Mouse (Mus musculus) testis, postnatal 14 days (tissue): ENCODE results near the gene Fam160b1.
A peak's percentile ranks its signal among the peaks of the same experiment; 100 is the strongest.

Source experiments
- DNase-seq: peaks from one replicate; pipeline ENCODE4 v3.0.0; 2021; ENCODE audit warnings: low spot score

Gene Fam160b1

DNA sequence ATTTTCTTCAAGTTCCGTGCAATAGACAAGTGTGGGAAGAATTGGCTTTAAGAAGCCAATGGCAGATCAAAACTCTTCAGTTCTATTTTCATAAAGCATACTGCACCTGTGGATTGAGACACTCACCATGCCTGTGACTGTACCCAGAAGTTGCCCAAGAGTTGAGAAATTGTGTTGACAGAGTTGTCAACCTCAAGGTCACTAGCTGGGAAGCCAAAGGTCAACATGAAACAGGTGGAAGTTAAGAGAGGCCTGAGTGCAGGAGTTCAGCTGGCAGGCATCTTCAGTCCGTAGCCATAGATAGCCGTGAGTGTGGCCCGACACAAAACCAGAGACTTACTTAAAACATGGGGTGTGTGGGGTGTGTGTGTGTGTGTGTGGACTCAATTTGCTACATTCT is 6.7 kb downstream of the Fam160b1 start:
- DNase-seq = no peak

DNA sequence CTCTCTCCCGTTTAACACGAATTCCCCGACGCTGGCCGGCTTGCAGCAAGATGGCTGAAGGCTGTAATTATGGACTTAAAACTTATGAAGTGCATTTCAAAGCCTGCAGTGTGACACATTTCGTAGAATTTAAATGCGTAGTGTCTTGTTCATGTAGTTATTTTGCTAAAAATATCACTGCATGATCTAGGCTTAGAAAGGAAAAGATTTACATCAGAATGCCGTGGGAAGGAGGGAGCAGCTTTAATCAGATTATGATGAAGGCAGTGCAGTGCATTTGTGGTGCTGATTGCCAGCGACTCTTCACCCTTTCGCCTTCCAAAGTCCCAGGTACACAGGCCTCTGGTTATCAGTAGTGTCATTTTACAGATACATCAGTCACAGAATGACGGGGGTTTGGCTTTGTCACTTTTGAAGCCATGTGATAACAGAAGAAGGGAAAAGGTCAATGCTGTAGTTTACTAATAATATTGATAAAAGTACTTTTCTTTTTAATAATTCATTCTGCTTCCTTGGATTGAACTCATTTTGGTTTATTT is 7.4 kb downstream of the Fam160b1 start:
- DNase-seq = no peak

DNA sequence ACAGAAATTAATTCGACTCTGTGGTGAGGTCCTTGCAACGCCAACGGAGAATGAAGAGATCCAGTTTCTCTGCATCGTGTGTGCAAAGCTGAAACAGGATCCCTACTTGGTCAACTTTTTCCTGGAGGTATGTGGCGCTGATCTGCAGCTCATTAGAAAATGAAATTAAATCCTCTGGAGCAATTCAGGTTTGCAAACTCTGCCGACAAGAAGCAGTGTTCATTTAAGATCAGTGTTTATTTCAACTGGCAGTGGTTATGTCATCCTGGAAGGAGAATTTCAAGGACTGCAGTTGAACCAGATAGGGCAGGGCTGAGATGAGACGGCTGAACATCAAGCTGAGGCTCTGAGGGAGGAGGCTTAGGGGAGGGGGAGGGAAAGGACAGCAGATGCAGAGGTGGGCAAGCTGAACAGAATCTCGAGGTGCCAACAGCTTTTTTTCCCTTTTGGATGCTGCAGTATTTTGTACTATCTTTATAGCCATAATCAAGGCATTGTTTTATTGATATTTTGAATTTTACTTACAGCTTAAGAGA is 12.9 kb downstream of the Fam160b1 start:
- no peak for DNase-seq

DNA sequence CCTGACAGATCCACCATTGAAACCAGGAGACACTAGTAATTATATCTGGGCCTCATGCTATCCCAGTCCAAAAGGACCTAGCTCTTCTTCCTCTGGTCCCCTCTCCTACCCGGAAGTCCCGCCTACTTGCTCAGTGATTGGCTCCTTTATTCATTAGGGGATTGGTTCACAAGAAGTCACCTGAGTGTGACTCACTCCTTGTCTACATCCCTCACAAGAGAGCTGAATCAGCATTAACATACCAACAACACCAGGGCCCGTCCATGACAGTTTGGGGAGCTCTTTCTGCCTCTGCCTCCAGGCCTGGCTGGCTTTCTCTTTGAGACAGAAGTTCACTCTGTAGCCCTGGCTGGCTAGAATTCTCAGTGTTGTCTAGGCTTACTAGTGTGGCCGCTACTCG is 14.7 kb downstream of the Fam160b1 start:
- no peak for DNase-seq

DNA sequence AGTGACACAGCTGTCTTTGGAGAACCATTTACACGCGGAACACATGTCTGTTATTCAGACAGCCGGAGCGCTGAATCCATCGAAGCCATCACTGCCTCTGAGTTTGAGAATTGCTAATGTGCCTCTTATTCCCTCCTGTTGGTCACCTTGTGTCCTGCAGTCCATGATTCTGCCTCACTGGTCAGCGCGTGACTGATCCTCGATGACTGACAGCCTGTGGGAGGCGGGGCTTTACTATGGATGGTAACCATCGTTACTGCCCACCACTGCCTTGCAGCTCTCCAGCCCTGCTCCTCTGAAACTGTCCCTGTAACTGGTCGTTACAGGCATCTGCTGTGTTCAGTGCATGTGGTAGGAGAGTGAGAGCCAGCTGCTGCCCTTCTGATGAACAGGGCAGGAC is 15.3 kb downstream of the Fam160b1 start:
- no peak for DNase-seq

DNA sequence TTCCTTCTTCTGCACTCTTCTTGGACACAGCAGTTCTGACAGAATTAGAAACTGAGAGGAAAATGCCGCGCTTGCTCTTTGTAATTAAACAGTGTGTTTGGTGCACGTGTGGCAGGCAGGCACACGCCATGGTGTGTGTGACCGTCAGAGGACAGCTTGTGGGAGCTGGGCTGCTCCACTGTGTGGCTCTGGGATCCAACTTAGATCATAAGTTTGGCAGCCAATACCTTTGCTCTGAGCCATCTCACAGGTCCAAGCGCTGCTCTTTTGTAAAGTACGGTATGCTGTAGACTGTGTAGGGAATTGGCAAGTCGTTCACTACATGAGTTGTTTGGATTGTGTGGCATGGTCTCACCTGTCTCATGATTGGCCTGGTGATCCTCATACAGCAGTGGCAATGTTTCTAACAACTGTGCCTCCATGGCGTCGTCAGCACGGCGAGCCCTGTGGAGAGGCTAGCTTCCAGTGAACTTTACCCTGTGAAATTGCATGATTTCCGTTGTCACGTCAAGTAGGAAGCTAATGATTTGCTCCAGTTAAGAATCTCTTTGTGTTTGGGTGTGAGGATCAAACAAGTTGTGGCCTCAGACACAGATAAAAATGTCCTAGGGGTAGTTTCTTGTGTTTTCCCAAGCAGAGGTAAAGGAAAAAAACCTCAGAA is 16.7 kb downstream of the Fam160b1 start:
- DNase-seq = no peak

DNA sequence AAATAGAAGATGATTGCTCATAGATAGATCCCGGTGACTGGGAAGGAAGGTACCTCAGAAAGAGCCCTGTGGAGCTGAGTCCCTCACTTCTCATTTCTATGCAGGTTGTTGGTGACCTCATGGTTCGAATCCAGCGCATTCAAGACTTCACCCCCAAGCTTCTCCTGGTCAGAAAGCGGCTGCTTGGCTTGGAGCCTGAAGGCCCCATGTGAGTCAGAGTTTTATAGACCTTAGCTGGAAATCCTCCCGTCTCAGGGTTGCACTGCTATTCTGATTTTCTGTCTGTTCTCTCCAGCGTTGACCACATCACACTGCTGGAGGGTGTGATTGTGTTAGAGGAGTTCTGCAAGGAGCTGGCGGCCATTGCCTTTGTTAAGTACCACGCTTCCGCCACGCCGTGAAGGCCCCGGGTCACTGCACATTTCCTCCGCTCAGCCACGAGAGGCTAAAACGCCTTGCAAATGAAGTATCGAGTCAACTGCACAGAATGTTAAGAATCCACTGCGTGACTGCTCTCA is 25.8 kb downstream of the Fam160b1 start:
- no peak for DNase-seq

DNA sequence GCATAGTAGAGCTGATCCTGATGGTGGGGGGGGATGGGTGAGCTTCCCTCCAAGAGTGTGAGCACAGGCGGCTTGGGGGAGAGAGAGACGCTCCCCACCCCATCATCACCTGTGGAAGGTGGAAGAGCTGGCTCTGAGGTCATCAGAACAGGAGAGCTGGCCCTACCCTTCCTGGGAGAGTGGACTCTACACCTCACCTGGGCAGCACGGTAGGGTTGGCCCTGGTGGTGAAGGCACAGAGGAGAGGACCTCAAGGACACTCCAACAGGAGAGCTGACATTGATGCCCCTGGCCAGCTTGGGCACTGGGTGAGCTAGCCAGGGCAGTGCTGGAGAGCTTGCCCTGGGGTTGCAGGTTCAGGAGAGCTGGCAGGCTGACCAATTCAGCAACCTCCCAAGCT is 31.1 kb downstream of the Fam160b1 start:
- no peak for DNase-seq

DNA sequence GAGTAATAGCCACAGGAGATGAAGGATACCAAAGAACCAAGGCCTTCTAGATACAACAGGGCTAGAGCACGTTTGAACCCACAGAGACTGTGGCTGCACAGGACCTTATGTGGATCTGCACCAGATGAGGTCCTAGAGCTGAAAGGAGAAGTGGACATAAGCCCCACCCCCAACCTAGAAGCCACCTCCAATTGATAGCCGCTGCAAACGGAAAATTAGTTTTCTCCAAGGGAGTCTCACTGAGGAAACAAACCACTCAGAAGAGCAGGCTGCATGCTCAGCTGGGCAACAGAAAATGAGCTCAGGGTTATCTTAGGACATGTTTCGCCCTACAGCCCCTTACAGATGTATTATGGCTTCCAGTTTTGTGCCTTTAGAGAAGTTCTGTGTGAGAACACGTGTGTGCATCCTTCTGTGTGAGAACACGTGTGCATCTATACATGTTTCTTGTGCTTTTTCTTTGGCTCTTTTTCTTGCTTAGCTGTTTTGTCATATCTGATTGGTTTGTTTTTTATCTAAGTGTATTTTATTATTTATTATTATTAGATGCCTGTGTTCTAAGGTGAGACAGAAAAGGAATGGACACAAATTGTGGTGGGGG is 33.0 kb downstream of the Fam160b1 start:
- no peak for DNase-seq

DNA sequence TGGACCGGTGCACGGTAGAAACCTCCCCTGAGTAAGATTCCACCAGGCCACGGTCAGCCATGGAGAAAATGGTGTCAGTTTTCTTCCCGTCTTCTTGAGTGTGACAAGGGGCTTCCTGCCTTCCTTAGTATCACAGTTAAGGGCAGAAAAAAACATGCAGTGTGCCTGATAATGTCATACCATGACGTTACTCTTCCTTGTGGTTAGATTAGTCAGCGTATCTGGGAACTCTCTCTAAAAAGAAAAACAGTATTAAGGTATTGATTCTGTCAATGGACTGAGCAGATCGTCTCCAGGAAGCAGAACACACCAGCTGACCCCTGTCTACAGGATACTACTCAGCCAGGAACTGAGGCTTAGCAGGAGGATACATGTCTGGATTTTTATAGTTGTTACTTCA is 36.1 kb downstream of the Fam160b1 start:
- no peak for DNase-seq

DNA sequence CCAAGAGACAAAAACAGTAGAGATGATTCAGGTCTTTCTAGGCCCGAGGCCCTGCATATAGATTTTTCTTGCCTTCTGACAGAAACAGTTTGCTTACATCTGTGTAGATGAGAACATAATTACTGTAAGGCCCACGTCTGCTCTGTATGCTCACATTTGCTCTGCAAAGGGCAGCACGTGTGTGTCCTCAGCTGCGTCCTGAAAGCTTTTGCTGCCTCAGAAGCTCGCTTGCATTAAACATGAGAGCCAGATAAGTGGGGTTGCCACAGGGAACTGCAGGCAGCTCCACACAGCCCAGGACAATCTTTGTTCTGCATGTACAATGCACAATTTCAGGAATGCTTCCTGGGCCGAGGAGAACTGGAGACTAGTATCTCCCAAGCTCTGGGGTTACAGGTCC is 41.9 kb downstream of the Fam160b1 start:
- no peak for DNase-seq

DNA sequence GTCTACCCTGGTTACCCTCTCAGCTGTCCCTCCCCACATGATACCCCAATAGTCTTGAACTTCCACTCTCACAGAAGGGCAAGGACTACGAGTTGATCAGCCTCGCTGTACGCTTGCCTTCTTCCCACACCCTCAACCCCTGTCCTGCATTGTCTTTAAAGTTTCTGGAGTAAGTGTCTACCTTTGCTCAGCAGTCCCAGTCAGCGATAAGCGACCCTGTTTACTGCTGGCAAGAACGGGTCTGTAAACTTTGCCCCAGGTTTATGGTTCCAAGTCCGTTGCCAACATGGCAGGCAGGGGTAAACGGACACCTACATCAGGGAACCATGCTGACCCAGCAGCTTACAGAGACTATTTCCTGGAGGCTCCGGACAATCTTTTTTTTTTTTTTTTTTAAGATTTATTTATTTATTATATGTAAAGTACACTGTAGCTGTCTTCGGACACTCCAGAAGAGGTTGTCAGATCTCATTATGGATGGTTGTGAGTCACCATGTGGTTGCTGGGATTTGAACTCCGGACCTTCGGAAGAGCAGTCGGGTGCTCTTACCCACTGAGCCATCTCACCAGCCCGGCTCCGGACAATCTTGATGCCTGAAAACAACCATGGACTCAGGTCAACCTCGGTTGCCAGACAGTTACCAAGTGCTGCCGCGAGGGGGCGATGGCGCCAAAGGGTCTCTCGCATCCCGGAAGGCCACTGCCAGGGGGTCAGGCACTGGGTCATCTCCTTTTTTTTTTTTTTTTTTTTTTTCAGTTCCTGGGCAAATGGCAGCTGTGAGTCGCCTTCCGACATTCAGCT is 43.4 kb downstream of the Fam160b1 start:
- DNase-seq = peak; percentile 69

DNA sequence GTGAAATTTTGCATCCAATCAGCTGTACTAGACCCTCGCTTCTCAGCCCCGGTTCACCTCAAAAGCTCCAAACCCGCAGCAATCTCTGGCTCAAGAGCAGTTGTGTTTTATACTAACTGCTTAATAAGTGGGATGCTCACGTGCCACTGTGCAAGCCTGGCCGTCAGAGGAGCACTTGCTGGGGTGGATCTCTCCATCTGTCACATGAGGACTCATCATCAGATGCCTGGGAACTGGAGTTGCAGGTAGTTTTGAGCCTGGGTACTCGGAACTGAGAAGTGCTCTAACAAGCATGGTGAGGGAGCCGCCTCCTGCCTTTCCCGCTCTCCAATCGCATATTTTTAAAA is 44.0 kb downstream of the Fam160b1 start:
- DNase-seq = no peak

DNA sequence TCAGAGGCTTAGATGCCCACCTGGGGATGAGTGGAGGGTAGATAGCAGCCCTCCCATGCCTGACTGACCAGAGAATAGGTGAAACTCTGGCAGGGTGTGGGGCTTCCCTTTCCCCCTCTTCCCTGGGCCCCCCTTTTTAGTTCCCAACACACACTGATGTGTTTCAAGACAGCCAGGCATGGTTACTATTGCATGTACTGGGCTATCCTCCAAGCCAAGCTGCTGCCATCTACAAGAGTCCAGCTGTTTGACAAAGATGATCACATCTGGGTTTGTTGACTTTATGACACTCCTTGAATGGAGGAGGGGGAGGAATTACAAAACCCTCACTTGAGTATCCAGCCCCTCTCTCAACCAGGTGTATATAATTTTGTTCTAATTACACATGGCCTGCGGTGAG is 47.5 kb downstream of the Fam160b1 start:
- DNase-seq = no peak

DNA sequence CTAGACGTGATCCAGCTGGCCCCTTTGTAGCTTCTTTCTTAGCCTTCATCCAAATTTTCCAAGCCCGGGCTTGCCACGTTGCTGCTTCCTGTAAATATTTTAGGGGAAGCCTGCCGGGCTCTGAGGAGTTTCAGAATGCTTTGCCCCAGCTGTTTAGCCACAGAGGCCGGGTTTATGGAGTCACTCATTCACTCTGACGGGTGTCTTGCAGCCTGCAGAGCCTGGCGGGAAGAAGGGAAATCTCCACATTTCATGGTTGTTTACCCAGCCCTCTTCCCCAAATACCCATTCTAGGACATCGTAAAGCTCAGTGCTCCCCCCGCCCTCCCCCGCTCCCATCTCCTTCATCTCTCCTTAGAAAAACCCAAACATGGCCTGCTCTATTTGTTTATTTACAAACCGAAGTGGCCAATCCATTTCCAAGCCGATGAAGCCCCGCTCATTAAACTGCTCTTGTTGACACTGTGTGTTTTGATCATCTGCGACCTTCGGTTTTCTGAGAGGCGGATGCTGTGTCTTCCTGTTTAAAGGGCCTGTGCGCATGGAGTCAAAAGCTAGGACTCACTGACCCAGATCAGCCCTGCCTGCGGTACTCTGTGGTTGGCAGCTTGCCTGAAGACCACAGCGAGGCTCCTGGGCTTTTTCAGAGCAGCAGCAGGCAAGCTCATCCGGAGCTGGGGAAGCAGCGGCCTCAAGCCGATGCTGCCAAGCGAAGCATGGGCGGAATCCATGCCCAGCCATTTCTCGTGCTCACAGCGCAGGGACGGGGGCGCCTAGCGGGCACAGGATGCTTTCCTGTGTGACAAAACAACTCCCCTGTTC is 51.1 kb downstream of the Fam160b1 start:
- DNase-seq = peak; percentile 52

DNA sequence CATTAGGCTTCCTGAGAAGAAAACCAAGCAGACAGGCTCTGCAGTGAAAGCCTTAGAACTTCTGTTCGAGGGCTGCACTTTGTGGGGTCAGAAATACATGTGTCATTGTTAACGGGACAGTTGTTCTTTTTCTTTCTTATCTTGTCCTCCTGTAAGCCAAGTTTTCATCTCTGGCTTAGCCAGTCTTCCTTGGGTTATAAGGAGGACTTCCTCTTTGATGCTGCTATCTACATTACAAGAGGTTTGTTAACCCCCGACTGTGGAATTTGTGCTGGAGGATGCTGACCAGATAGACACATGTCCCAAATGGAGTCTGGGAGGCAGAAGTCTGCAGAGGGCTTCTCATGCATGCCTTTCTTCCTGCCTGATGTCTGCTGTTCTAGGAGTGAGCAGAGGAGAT is 52.7 kb downstream of the Fam160b1 start:
- DNase-seq = no peak

DNA sequence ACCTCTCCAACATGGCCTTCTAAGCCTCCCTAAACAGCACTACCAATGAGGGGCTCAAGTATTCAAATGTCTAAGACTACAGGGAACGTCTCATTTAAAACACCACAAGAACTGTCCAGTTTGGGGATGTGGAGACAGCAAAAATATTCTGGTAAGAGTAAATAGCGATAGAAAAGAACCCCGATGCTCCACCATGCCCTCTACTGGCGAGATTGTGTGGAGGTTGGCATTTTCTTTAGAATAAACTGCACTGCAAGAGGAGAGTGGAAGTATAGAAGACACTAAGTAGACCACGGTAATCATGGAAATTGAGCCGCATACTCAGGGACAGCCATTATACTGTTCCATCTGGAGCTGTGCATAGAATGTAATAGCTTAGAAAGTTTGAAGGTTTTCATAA is 53.4 kb downstream of the Fam160b1 start:
- no peak for DNase-seq

DNA sequence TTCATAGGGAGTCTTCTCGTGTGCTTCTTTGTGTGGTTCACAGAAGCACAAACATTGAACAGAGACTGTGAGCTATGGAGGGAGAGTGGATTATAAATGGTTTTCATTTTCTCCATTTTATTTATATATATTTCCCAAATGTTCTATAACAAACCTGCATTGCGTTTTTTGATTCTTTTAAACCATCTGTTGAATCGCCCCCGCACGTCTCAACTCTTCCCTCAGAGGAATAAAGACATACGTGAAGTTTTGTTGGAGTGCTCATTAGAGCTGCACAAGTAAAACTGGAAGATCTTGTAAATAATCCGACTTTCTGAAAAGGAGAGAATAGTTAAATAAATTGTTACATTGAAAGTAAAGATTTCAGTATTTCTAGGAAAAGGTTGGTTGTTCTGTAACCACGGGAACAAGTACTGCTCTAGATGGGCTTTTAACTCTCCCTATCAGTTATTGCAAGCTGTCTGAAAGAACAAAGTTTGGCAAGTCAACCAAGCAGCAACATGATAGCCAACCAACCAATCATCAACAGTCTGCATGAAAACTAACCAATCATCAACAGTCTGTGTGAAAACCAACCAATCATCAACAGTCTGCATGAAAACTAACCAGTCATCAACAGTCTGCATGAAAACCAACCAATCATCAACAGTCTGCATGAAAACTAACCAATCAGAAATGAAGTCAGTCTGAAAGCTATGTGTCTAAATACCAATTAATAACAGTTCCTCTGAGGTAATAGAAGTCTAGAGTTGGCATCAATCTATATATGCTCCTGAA is 54.7 kb downstream of the Fam160b1 start:
- no peak for DNase-seq

DNA sequence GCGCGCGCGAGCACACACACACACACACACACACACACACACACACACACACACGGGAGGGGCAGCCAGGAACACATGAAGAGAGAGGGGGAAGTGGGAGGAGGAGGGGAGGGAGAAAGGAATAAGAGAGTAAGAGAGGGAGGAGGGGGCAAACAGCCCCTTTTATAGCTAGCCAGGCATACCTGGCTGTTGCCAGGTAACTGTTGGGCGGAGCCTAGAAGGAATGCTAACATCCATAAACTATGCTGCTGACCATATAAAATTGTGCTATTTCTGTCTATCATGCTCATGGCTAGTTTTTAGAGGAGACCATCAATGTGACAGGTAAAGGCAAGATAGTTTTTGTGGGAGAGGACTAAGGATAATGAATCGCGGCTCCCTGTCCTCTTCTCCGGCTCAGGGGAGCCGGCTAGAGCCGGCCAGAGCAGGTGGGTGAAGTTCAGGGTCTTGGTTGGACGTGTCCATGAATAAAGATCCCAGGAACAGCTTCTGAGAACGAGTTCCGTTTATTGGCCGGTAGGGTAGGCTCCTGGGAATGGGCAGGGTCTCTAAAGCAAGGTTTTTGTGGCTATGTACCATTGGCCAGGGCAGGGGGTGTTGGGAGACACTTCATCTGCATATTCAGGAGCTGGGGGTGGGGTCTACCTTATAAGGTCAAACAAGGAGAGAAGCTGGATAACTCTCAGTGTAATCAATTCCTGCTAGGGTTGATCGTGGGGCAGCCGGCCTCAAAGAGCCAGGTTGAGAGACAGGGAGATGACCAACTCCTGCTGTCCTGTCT is 57.5 kb downstream of the Fam160b1 start:
- DNase-seq = peak; percentile 38

DNA sequence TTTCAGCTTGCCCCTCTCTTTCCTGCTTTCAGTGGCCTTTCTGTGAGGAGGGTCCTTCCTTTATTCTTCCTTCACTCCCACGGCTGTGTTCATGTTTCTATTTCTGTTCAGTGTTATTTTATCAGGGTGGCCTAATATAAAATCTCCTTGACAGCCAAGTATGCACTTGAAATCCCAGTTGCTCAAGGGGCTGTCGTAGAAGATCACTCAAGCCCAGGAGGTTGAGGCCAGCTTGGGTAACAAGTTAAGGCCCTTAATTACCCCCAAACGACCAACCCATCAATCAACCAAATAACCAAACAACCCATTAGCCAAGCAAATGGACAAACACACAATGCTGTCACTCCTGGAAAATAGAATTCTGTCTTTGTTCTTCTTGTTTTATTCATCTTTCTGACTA is 62.9 kb downstream of the Fam160b1 start:
- no peak for DNase-seq
